Mouse (Mus musculus): ENCODE data around the gene Rtl6. TPM values are rescaled to one million over a fixed set of nuclear protein-coding genes. Genes with fewer than 3 reads are reported as not detected.

The Rtl6 gene
- polyA plus RNA-seq, 1 experiment from 2014 or later = 8.5 TPM

GRCm38 (mm10) chr15:84509161-84509560, 48.5 kb downstream of the Rtl6 start:
- Histone ChIP-seq H3K4me2 (no peak overlapping the region), H3K36me3 (no peaks in the 10 kb centered on the region), H3K4me1 (replicated peaks) (peaks cover 28% of the 10 kb centered on the region), H3K9me3 (replicated peaks) (no peaks in the 10 kb centered on the region), H3K27me3 (no peaks in the 10 kb centered on the region), H3K27ac (no peak overlapping the region), H3K9ac (no peak overlapping the region), H3K4me3 (no peak overlapping the region)
- WGBS = 66% methylated on average over 5 of the region's 5 CpGs
- no peak for ATAC-seq (replicated peaks; ENCODE audit: insufficient number of reproducible peaks, insufficient read depth, low FRiP score, low read depth)

GRCm38 (mm10) chr15:84506026-84506425, 51.6 kb downstream of the Rtl6 start:
- Histone ChIP-seq H3K36me3 (no peaks in the 10 kb centered on the region), H3K9me3 (replicated peaks) (no peaks in the 10 kb centered on the region), H3K4me2 (no peak overlapping the region), H3K4me1 (replicated peaks) (peaks cover 17% of the 10 kb centered on the region), H3K27ac (no peak overlapping the region), H3K9ac (no peak overlapping the region), H3K4me3 (no peak overlapping the region), H3K27me3 (no peaks in the 10 kb centered on the region)
- WGBS = 77% methylated on average over 10 of the region's 10 CpGs
- ATAC-seq (replicated peaks; ENCODE audit: insufficient number of reproducible peaks, insufficient read depth, low FRiP score, low read depth) = no peak

GRCm38 (mm10) chr15:84504895-84505294, 52.7 kb downstream of the Rtl6 start:
- no peaks in the 10 kb centered on the region for H3K9me3 ChIP-seq (replicated peaks)
- no peak overlapping the region for H3K4me3 ChIP-seq
- WGBS = 14% methylated on average over 7 of the region's 7 CpGs
- H3K4me2 ChIP-seq = no peak overlapping the region
- H3K36me3 ChIP-seq = no peaks in the 10 kb centered on the region
- ATAC-seq (replicated peaks; ENCODE audit: insufficient number of reproducible peaks, insufficient read depth, low FRiP score, low read depth) = no peak; the same call in 1 of the 2 replicates
- 0 out of 2 replicates have a peak overlapping the region, but pooled peaks have one; percentile 43 for H3K27ac ChIP-seq
- H3K9ac ChIP-seq = no peak overlapping the region
- peaks cover 17% of the 10 kb centered on the region for H3K4me1 ChIP-seq (replicated peaks)
- no peaks in the 10 kb centered on the region for H3K27me3 ChIP-seq

Other genes with a start within 250 kb of the Rtl6 start
- gene Parvg, start 233.8 kb downstream of the Rtl6 start, polyA plus RNA-seq (2015; fragmentation: Nextera tagmentation; extraction: Ambion mirVana) = 1.7 and 13.4 TPM in 2 replicates
- 0.47 and 1.4 TPM in 2 replicates for gene Shisal1, start 110.7 kb downstream of the Rtl6 start, polyA plus RNA-seq (2015; fragmentation: Nextera tagmentation; extraction: Ambion mirVana)
- gene Prr5, start 111.8 kb upstream of the Rtl6 start, polyA plus RNA-seq (2015; fragmentation: Nextera tagmentation; extraction: Ambion mirVana) = 11.8 and 18.0 TPM in 2 replicates
- 3.5 and 8.6 TPM in 2 replicates for gene Arhgap8, start 162.2 kb upstream of the Rtl6 start, polyA plus RNA-seq (2015; fragmentation: Nextera tagmentation; extraction: Ambion mirVana)

Data from heart, embryonic 15.5 days (tissue).